Mouse (Mus musculus) forebrain, embryonic 13.5 days (tissue): Measurements from ENCODE around the gene Foxi3. TPM values are rescaled to one million over a fixed set of nuclear protein-coding genes. Genes with fewer than 3 reads are reported as not detected.

ENCODE experiments used
- ATAC-seq: fragments of 200-750 bp; cut with Nextera tagmentation; 2 replicates; pipeline ENCODE4 v1.8.0; 2017
- H3K27ac ChIP-seq: fragments of 300-500 bp; sonication (generic); 2 replicates; pipeline ENCODE4 v1.5.1; 2015; ENCODE audit warnings: inconsistent platforms, mild to moderate bottlenecking, moderate library complexity
- H3K27me3 ChIP-seq: fragments of 300-500 bp; sonication (generic); 2 replicates; pipeline ENCODE4 v1.6.1; 2015; ENCODE audit warnings: mild to moderate bottlenecking, inconsistent platforms
- H3K36me3 ChIP-seq: fragments of 300-500 bp; sonication (generic); 2 replicates; pipeline ENCODE4 v1.6.1; 2015; ENCODE audit warnings: mild to moderate bottlenecking, inconsistent platforms; ENCODE audit not compliant: poor library complexity, severe bottlenecking
- H3K4me1 ChIP-seq: fragments of 300-500 bp; sonication (generic); 2 replicates; pipeline ENCODE4 v1.6.1; 2015; ENCODE audit warnings: inconsistent platforms
- H3K4me2 ChIP-seq: fragments of 300-500 bp; sonication (generic); 2 replicates; pipeline ENCODE4 v1.6.1; 2015; ENCODE audit warnings: inconsistent platforms, mild to moderate bottlenecking, moderate library complexity
- H3K4me3 ChIP-seq: fragments of 300-500 bp; sonication (generic); 2 replicates; pipeline ENCODE4 v1.5.1; 2015; ENCODE audit warnings: mild to moderate bottlenecking, inconsistent platforms
- H3K9ac ChIP-seq: fragments of 300-500 bp; sonication (generic); 2 replicates; pipeline ENCODE4 v1.6.1; 2015; ENCODE audit warnings: mild to moderate bottlenecking, inconsistent platforms
- H3K9me3 ChIP-seq: fragments of 300-500 bp; sonication (generic); replicated peaks from 2 replicates; pipeline ENCODE4 v1.6.1; 2016; ENCODE audit warnings: inconsistent platforms
- WGBS: fragments of 180-500 bp; shearing (Covaris S2); methylation state at CpG from one replicate; pipeline ENCODE4 v1.1.7; 2015; 5-methylcytosine and 5-hydroxymethylcytosine counted together
- polyA plus RNA-seq: library from polyadenylated mRNA; unstranded; fragments of >200 nt; fragmentation: Nextera tagmentation; extraction: Ambion mirVana; gene quantifications from 2 replicates; pipeline ENCODE4 v1.2.1, GENCODE M21; 2015

Gene Foxi3
- polyA plus RNA-seq, result not detected in 2 replicates

DNA sequence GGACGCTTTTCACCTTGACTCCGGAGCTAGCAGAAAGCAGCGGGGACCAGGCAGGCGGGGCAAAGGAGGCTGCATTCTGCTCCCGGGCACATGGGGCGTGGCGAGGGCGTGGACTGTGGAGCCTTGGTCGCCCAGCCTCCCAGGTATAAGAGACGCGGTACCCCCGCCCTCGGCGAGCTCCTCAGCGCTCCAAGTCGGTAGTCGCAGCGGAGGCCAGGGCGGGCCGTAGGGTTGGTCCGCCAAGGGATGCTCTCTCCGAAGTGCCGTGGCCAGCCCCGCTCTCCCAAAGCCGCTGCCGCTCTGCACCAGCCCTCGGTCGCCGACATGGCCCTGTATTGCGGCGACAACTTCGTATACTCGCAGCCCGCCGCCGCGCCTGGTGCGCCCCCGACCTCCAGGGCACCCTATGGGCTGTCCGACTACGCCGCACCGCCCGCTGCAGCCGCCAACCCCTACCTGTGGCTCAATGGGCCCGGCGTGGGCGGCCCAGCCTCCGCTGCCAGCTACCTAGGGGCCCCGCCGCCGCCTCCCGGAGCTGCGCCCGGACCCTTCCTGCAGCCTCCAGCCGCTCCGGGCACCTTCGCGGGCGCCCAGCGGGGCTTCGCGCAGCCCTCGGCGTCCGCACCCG is at the start of gene Foxi3:
Gene Foxi3 (plus strand): TSS at position 247 of the 628 bp plus-strand sequence.
- under 1% methylated on average over 51 of the region's 67 CpGs for WGBS

DNA sequence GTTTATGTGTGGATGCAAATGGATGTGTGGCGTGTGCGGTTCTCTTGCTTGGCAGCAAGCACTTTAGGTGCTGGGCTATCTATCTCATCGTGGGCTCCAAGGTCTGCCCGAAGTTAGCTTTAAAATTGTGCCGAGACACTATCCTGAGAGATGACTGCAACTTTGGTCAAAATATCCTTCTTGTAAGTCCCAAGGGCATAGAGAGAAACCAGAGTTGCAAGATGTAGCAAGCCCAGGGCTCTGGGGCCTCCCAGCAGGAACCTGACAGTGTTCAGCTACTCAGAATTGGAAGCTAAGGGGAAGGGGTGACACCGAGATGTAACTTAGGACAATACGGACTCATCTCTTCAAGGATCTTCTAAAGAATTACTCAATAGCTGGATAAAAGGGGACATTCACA is 46.8 kb upstream of the Foxi3 start:
- H3K36me3 ChIP-seq, result peaks cover 21% of the 10 kb centered on the region
- no peak overlapping the region for H3K27ac ChIP-seq
- no peak for ATAC-seq
- WGBS, result 95% methylated on average over 7 of the region's 7 CpGs
- 0 out of 2 replicates have a peak, but pooled peaks cover 7% of the 10 kb centered on the region for H3K27me3 ChIP-seq
- H3K4me3 ChIP-seq, result no peak overlapping the region
- H3K4me1 ChIP-seq, result peaks cover 6% of the 10 kb centered on the region; the same call in 1 of the 2 replicates
- H3K9me3 ChIP-seq, result no peaks in the 10 kb centered on the region
- no peak overlapping the region for H3K4me2 ChIP-seq
- H3K9ac ChIP-seq, result no peak overlapping the region

More for the DNA sequence above, at the start of gene Foxi3:
- Histone ChIP-seq H3K9me3 (no peaks in the 10 kb centered on the region), H3K9ac (peak within 1 kb of the TSS; percentile 37), H3K4me1 (peaks cover 15% of the 10 kb centered on the region), H3K27ac (no peak within 1 kb of the TSS), H3K36me3 (no peaks in the 10 kb centered on the region), H3K27me3 (peaks cover 86% of the 10 kb centered on the region), H3K4me2 (peak within 1 kb of the TSS; percentile 89), H3K4me3 (peak within 1 kb of the TSS; percentile 50)
- ATAC-seq, result peak; percentile 62

DNA sequence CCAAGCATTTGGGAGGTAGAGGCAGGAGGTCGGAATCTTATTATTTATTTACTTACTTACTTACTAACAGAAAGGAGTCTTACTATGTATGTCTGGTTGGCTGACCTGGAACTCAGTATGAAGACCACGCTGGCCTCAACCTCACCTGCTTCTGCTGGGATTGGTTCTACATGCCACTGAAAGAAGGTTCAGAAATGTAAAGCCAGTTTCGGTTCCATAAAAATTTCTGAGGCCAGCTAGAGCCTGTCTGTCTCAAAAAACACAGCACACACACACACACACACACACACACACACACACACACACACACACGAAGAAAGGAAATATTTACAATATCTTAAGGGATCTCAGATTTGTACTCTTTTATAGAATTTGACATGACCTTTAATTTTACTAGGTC is 46.0 kb upstream of the Foxi3 start:
- Histone ChIP-seq H3K36me3 (peaks cover 19% of the 10 kb centered on the region), H3K27me3 (0 out of 2 replicates have a peak, but pooled peaks cover 7% of the 10 kb centered on the region), H3K9ac (no peak overlapping the region), H3K4me3 (no peak overlapping the region), H3K27ac (no peak overlapping the region), H3K9me3 (no peaks in the 10 kb centered on the region), H3K4me1 (peaks cover 6% of the 10 kb centered on the region; the same call in 1 of the 2 replicates), H3K4me2 (no peak overlapping the region)
- 78% methylated on average over 4 of the region's 4 CpGs for WGBS
- ATAC-seq, result no peak

DNA sequence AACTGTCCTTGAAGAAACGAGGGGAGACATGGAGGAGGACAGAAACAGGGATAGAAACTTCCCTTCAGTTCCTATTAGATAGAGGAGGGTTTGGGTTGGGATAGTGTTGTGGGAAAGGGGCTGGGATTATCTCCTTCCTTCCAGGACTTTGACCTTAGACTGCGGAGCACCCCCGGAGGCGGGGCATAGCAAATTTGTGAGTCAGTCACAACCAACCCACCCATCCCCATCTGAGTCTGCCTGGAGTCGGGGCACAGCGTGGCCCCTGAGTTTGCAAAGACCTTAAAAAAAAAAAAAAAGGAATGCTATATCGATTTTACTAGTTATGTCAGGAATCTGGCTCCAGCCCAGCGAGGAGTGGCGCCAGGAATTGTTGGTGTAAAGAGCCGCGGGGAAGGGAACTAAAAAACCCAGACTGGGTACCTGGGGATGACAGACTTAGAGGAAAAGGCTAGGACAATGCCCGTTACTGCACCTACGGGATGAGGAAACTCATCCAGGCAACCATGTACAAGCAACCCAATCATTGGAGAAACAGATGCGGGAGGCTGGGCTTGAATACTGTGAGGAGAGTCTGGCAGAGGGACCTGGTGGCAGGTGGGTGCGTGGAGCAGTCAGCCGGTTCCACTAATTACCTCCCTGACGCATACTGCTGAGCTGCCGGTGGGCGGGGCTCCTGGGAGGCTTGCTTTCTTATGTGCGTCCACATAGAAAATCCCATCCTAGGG is 44.5 kb upstream of the Foxi3 start:
- H3K27ac ChIP-seq, result no peak overlapping the region
- no peaks in the 10 kb centered on the region for H3K9me3 ChIP-seq
- H3K36me3 ChIP-seq, result peaks cover 3% of the 10 kb centered on the region; the same call in 1 of the 2 replicates
- H3K9ac ChIP-seq, result no peak overlapping the region
- peak; percentile 82 for ATAC-seq
- 11% methylated on average over 20 of the region's 20 CpGs for WGBS
- peak overlapping the region; percentile 46 for H3K4me2 ChIP-seq
- 0 out of 2 replicates have a peak, but pooled peaks cover 7% of the 10 kb centered on the region for H3K27me3 ChIP-seq
- peaks cover 6% of the 10 kb centered on the region; the same call in 1 of the 2 replicates for H3K4me1 ChIP-seq
- H3K4me3 ChIP-seq, result peak overlapping the region; percentile 5; the same call in 1 of the 2 replicates

DNA sequence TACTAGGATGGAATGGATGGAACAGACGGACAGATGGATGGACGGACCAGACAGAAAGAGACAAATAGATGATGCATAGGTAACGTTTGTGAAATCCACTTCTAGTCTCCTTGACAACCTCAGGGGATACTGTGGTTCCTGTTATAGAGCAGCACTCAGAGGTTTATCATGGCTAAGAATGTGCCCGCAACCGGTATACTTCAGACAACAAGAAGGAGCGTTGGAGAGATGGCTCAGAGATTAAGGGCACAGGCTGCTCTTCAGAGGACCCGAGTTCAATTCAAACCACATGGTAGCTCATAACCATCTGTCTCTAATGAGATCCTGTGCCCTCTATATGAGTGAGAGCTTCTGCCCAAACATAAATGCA is 44.0 kb upstream of the Foxi3 start:
- Histone ChIP-seq H3K36me3 (no peaks in the 10 kb centered on the region), H3K27ac (no peak overlapping the region), H3K4me1 (peaks cover 6% of the 10 kb centered on the region; the same call in 1 of the 2 replicates), H3K9ac (no peak overlapping the region), H3K4me3 (no peak overlapping the region), H3K27me3 (0 out of 2 replicates have a peak, but pooled peaks cover 7% of the 10 kb centered on the region), H3K9me3 (no peaks in the 10 kb centered on the region), H3K4me2 (peak overlapping the region; percentile 46)
- ATAC-seq, result peak; percentile 52
- WGBS, result 66% methylated on average over 7 of the region's 7 CpGs

DNA sequence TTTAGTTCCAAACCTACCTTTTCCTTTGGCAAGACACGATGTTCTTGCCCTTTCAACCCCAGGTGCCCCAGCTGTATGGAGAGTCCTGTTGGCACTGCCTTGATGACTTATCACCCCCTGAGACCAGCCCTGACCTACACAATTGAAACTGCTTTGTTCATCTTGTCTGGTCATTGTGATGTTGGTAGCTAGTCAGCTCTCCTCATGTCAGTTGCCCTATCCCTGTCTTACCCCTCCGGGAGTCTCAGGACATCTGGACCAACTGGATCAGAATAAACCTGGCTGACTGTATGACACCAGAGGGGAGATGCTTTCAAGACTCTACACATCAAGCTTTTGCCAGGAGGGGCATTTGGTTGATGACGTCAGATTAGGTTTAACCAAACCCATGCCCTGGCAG is 37.5 kb upstream of the Foxi3 start, which contains the start of gene Tex37:
Gene Tex37 (minus strand): TSS at position 101 of the 400 bp plus-strand sequence.
- Histone ChIP-seq H3K9ac (no peak within 1 kb of the TSS), H3K9me3 (no peaks in the 10 kb centered on the region), H3K4me1 (peaks cover 10% of the 10 kb centered on the region), H3K36me3 (no peaks in the 10 kb centered on the region), H3K4me2 (no peak within 1 kb of the TSS), H3K27me3 (no peaks in the 10 kb centered on the region), H3K27ac (no peak within 1 kb of the TSS), H3K4me3 (no peak within 1 kb of the TSS)
- ATAC-seq, result no peak
- WGBS, result 89% methylated on average over 3 of the region's 3 CpGs

DNA sequence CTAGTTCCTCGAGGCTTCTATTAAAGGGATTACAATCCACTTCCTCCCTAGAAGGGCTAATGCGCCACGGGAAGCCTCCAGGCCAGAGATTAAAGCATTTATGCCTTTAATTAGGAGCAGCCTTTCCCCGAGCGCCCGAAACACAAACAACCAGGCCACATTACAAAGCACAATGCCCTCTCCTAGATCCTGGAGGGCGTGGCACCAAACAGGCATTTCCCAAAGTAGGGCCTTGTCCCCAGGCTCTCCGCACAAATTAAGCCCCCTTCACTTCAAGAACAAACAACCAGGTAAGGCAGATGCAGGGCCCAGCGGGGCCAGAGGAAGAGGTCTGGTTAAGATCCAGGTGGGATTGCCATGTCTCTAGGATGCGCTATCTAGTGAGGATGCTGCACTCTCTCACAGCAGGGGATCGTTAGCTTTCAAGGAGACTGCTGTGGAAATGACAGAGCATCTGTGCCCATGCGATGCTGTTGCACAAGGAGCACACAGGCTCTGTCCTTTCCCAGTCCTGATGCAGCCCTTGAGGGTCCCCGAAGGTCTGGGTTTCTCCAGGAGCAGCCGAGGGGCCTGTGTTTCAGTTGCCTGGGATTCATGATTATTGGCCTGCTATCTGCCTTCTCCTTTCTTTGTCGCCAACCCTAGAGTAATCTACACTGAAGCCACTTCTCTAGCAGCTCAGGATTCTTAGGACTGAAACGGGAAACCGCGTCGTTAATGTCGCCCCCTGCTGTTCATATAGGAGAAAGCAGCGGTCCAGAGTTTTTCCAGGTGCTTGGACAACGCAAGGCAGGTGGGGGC is 34.9 kb upstream of the Foxi3 start:
- peak; percentile 81 for ATAC-seq
- under 1% methylated on average over 22 of the region's 22 CpGs for WGBS
- H3K9ac ChIP-seq, result peak overlapping the region; percentile 56

DNA sequence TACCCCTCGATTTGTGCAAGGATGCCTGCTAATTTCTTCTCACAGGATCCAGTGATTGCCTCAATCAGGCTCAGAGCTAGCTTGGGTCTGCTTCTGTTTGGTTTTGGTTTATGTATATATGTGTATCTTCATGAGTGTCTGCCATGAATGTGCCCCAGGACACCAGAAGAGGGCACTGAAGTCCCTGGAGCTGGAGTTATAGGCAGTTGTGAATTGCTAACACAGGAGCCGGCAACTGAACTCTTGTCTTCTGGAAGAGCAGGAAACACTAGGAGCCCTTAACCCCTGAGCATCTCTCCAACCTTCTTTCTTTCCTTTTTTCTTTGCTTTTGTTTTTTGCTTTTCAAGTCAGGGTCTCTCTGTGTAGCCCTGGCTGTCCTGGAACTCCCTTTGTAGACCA is 24.5 kb upstream of the Foxi3 start:
- Histone ChIP-seq H3K4me1 (no peaks in the 10 kb centered on the region), H3K9ac (no peak overlapping the region), H3K9me3 (no peaks in the 10 kb centered on the region), H3K27me3 (no peaks in the 10 kb centered on the region), H3K27ac (no peak overlapping the region), H3K36me3 (no peaks in the 10 kb centered on the region), H3K4me2 (no peak overlapping the region), H3K4me3 (no peak overlapping the region)
- ATAC-seq, result no peak
- 83% methylated on average over 2 of the region's 2 CpGs for WGBS

More for the DNA sequence above, 34.9 kb upstream of the Foxi3 start:
- Histone ChIP-seq H3K27ac (no peak overlapping the region), H3K4me3 (peak overlapping the region; percentile 17), H3K9me3 (no peaks in the 10 kb centered on the region), H3K27me3 (no peaks in the 10 kb centered on the region), H3K4me2 (peak overlapping the region; percentile 55), H3K36me3 (no peaks in the 10 kb centered on the region), H3K4me1 (peaks cover 10% of the 10 kb centered on the region)

DNA sequence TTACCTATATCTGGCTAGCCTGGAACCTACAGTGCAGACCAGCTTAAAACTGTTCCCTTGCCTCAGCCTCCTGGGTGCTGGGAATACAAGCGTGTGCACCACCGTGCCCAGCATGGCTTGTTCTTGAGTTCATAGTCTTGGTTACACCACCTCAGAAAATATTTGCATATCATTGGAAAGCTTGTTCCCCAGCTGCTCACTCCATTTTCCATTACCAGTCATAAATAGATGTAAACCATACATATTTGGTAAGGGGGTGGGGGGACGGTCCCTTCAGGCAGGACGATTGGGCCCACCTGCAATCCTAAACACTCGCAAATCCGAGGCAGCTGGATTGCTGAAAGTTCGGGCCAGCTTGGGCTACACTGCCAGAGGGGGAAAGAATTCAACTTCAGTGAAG is 3.1 kb upstream of the Foxi3 start:
- Histone ChIP-seq H3K4me2 (no peak overlapping the region), H3K9ac (no peak overlapping the region), H3K36me3 (no peaks in the 10 kb centered on the region), H3K27me3 (peaks cover 59% of the 10 kb centered on the region), H3K4me3 (no peak overlapping the region), H3K27ac (no peak overlapping the region), H3K9me3 (no peaks in the 10 kb centered on the region), H3K4me1 (peaks cover 15% of the 10 kb centered on the region)
- no peak for ATAC-seq
- WGBS, result 78% methylated on average over 7 of the region's 7 CpGs

DNA sequence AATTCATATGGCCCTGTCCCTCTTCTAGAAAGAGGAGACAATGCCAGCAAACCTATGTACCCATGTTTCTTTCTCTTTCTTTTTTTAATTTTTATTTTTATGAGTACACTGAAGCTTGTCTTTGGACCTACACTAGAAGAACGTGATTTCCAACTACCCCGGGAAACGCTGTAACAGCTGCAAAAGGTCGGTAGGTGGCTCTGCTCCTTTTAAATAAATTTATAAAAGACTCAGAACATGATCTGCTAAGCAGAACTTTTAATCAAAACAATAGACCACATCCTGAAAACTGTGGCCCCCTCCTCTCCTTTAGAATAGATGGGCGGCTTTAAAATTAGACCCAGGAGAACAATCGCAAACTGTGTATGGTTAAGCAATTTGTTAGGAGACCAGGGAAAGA is 2.3 kb upstream of the Foxi3 start:
- no peak overlapping the region for H3K4me2 ChIP-seq
- no peak overlapping the region for H3K27ac ChIP-seq
- peaks cover 15% of the 10 kb centered on the region for H3K4me1 ChIP-seq
- H3K9me3 ChIP-seq, result no peaks in the 10 kb centered on the region
- WGBS, result 6% methylated on average over 6 of the region's 6 CpGs
- peaks cover 67% of the 10 kb centered on the region for H3K27me3 ChIP-seq
- no peak overlapping the region for H3K4me3 ChIP-seq
- no peak overlapping the region for H3K9ac ChIP-seq
- 0 out of 2 replicates have a peak, but pooled peaks have one; percentile 40 for ATAC-seq
- H3K36me3 ChIP-seq, result no peaks in the 10 kb centered on the region

DNA sequence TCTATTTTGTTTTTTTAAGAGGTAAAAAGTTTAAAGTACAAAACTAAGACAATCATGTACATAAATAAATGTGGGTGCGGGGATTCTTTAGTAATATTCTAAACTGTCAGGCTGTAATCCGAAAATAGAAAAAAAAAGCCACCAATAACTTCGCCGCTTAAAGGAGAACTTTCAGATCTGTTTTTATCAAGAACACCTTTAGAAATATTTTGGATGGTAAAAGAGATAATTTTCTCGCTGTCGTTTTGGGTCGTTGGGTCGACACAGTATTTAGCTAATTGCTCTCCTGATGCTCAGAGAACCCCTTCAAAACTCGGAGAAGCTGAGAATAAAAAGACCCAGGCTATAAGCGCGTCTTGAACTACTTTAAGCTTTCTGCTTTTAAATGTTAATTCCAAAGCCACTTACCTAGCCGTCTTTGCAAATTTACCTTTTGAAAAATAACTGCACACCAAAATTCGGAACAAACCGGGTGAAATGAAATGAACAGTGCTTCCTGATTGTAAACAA is 985 bp upstream of the Foxi3 start:
- Histone ChIP-seq H3K36me3 (no peaks in the 10 kb centered on the region), H3K4me3 (no peak overlapping the region), H3K4me1 (peaks cover 15% of the 10 kb centered on the region), H3K27ac (no peak overlapping the region), H3K9ac (no peak overlapping the region), H3K4me2 (no peak overlapping the region), H3K9me3 (no peaks in the 10 kb centered on the region), H3K27me3 (peaks cover 79% of the 10 kb centered on the region)
- WGBS, result 4% methylated on average over 14 of the region's 14 CpGs
- ATAC-seq, result no peak
